Mouse (Mus musculus) forebrain, postnatal 0 days (tissue): Measurements from ENCODE around the gene Rps6ka4. TPM values are rescaled to one million over a fixed set of nuclear protein-coding genes. Genes with fewer than 3 reads are reported as not detected.

Experiments used
- ATAC-seq: fragments of 200-750 bp; cut with Nextera tagmentation; 2 replicates; pipeline ENCODE4 v1.8.0; 2017; ENCODE audit warnings: mild to moderate bottlenecking, moderate library complexity
- DNase-seq: peaks from one replicate; pipeline ENCODE4 v3.0.0-alpha.2; 2015
- H3K27ac ChIP-seq: fragments of 300-500 bp; sonication (generic); 2 replicates; pipeline ENCODE4 v1.5.1; 2014; ENCODE audit warnings: low read depth, mild to moderate bottlenecking, antibody characterized with exemption, low read length, moderate library complexity, mixed read lengths
- H3K27me3 ChIP-seq: fragments of 300-500 bp; sonication (generic); 2 replicates; pipeline ENCODE4 v1.6.1; 2014; ENCODE audit warnings: mild to moderate bottlenecking, low read length, mixed read lengths; ENCODE audit not compliant: insufficient read depth
- H3K36me3 ChIP-seq: fragments of 300-500 bp; sonication (generic); 2 replicates; pipeline ENCODE4 v1.6.1; 2014; ENCODE audit warnings: mild to moderate bottlenecking, moderate library complexity; ENCODE audit not compliant: insufficient read depth
- H3K4me1 ChIP-seq: fragments of 300-500 bp; sonication (generic); 2 replicates; pipeline ENCODE4 v1.6.1; 2014; ENCODE audit warnings: antibody characterized with exemption; ENCODE audit not compliant: insufficient read depth
- H3K4me2 ChIP-seq: fragments of 300-500 bp; sonication (generic); 2 replicates; pipeline ENCODE4 v1.6.1; 2014; ENCODE audit warnings: low read depth, mild to moderate bottlenecking, moderate library complexity
- H3K4me3 ChIP-seq: fragments of 300-500 bp; sonication (generic); 2 replicates; pipeline ENCODE4 v1.5.1; 2014; ENCODE audit warnings: low read depth, low read length, mixed read lengths
- H3K9ac ChIP-seq: fragments of 300-500 bp; sonication (generic); 2 replicates; pipeline ENCODE4 v1.6.1; 2014; ENCODE audit warnings: mild to moderate bottlenecking
- H3K9me3 ChIP-seq: fragments of 300-500 bp; sonication (generic); 2 replicates; pipeline ENCODE4 v1.6.1; 2016; ENCODE audit warnings: low read length
- CTCF ChIP-seq: sonication (generic); IDR thresholded peaks from 2 replicates; pipeline ENCODE4 v1.5.1; 2016; ENCODE audit warnings: antibody characterized with exemption, control low read depth, low read depth
- WGBS: fragments of 180-500 bp; shearing (Covaris S2); extraction: QIAGEN DNeasy Blood & Tissue Kit; methylation state at CpG from one replicate; pipeline ENCODE4 v1.1.7; 2014; 5-methylcytosine and 5-hydroxymethylcytosine counted together
- polyA plus RNA-seq: library from polyadenylated mRNA; unstranded; fragments of >200 nt; fragmentation: Nextera tagmentation; extraction: Ambion mirVana; gene quantifications from 2 replicates; pipeline ENCODE4 v1.2.1, GENCODE M21; 2015
- total RNA-seq: library from RNA; depleted of rRNA; stranded (reverse); fragments of >200 nt; gene quantifications from 2 replicates; pipeline ENCODE4 v1.2.3, GENCODE M21; 2014

Gene Rps6ka4
- total and polyA plus RNA-seq, 2 experiments from 2014 or later: 14.3 to 18.0 TPM

GRCm38 (mm10) chr19:6851497-6851896, 11.1 kb upstream of the Rps6ka4 start:
- 73% methylated on average over 3 of the region's 3 CpGs for WGBS
- no peak for TF ChIP-seq CTCF
- Histone ChIP-seq H3K4me3 (no peak overlapping the region), H3K4me2 (no peak overlapping the region), H3K9me3 (no peaks in the 10 kb centered on the region), H3K9ac (no peak overlapping the region), H3K27me3 (peaks cover 16% of the 10 kb centered on the region; the same call in 1 of the 2 replicates), H3K27ac (no peak overlapping the region), H3K36me3 (no peaks in the 10 kb centered on the region), H3K4me1 (no peaks in the 10 kb centered on the region)
- ATAC-seq (no peak), DNase-seq (no peak)

- H3K4me2 ChIP-seq: no peak overlapping the region
- H3K9ac ChIP-seq: no peak overlapping the region
- ATAC-seq: no peak
- 67% methylated on average over 23 of the region's 23 CpGs for WGBS
- TF ChIP-seq CTCF: no peak
- H3K27me3 ChIP-seq: peaks cover 16% of the 10 kb centered on the region; the same call in 1 of the 2 replicates
- no peak for DNase-seq
- H3K9me3 ChIP-seq: no peaks in the 10 kb centered on the region
- no peaks in the 10 kb centered on the region for H3K36me3 ChIP-seq
- no peak overlapping the region for H3K4me3 ChIP-seq
- no peaks in the 10 kb centered on the region for H3K4me1 ChIP-seq
- no peak overlapping the region for H3K27ac ChIP-seq
These were observed 9.2 kb upstream of the Rps6ka4 start for GRCm38 (mm10) chr19:6849506-6850068.

GRCm38 (mm10) chr19:6847841-6848517, 7.5 kb upstream of the Rps6ka4 start:
- TF ChIP-seq CTCF: no peak
- Histone ChIP-seq H3K4me2 (peak overlapping the region; percentile 39), H3K36me3 (no peaks in the 10 kb centered on the region), H3K9ac (no peak overlapping the region), H3K9me3 (no peaks in the 10 kb centered on the region), H3K27ac (no peak overlapping the region), H3K27me3 (peaks cover 16% of the 10 kb centered on the region; the same call in 1 of the 2 replicates), H3K4me3 (peak overlapping the region; percentile 17), H3K4me1 (no peaks in the 10 kb centered on the region)
- ATAC-seq: no peak
- DNase-seq: no peak
- WGBS: 7% methylated on average over 31 of the region's 31 CpGs

- no peak for TF ChIP-seq CTCF
- Histone ChIP-seq H3K36me3 (no peaks in the 10 kb centered on the region), H3K4me3 (no peak overlapping the region), H3K27ac (no peak overlapping the region), H3K27me3 (peaks cover 16% of the 10 kb centered on the region; the same call in 1 of the 2 replicates), H3K9me3 (no peaks in the 10 kb centered on the region), H3K4me2 (no peak overlapping the region), H3K4me1 (0 out of 2 replicates have a peak, but pooled peaks cover under 1% of the 10 kb centered on the region), H3K9ac (no peak overlapping the region)
- WGBS: 64% methylated on average over 4 of the region's 4 CpGs
- ATAC-seq (no peak), DNase-seq (no peak)
These were observed 5.6 kb upstream of the Rps6ka4 start for GRCm38 (mm10) chr19:6846050-6846449.

- H3K9me3 ChIP-seq: no peaks in the 10 kb centered on the region
- no peak overlapping the region for H3K4me3 ChIP-seq
- no peaks in the 10 kb centered on the region; the same call in 1 of the 2 replicates for H3K27me3 ChIP-seq
- no peak for TF ChIP-seq CTCF
- DNase-seq (no peak), ATAC-seq (no peak)
- no peak overlapping the region for H3K27ac ChIP-seq
- H3K36me3 ChIP-seq: no peaks in the 10 kb centered on the region
- H3K4me1 ChIP-seq: peaks cover 9% of the 10 kb centered on the region
- H3K9ac ChIP-seq: no peak overlapping the region
- no peak overlapping the region for H3K4me2 ChIP-seq
- 79% methylated on average over 1 of the region's 1 CpGs for WGBS
These were observed 1.9 kb upstream of the Rps6ka4 start for GRCm38 (mm10) chr19:6842353-6842752.

- no peak overlapping the region for H3K27ac ChIP-seq
- DNase-seq (no peak), ATAC-seq (no peak)
- no peak for TF ChIP-seq CTCF
- no peak overlapping the region; the same call in 1 of the 2 replicates for H3K9ac ChIP-seq
- H3K9me3 ChIP-seq: no peaks in the 10 kb centered on the region
- no peaks in the 10 kb centered on the region; the same call in 1 of the 2 replicates for H3K27me3 ChIP-seq
- H3K36me3 ChIP-seq: no peaks in the 10 kb centered on the region
- no peak overlapping the region for H3K4me3 ChIP-seq
- no peak overlapping the region for H3K4me2 ChIP-seq
- peaks cover 9% of the 10 kb centered on the region for H3K4me1 ChIP-seq
- WGBS: 15% methylated on average over 3 of the region's 3 CpGs
These were observed 809 bp upstream of the Rps6ka4 start for GRCm38 (mm10) chr19:6841292-6841597.
